In genomic region chr2:172256418-172256817, GRCm38 (mm10) we compare ENCODE assay signal across 11 mouse cellular contexts. TPM values are rescaled to one million over a fixed set of nuclear protein-coding genes. Genes with fewer than 3 reads are reported as not detected.
DNase-seq lines count a peak whose midpoint lies in the region; ATAC-seq lines count a peak whose summit lies in the region.
"Had no signal": no experiment of that assay in that cellular context is flagged by ENCODE, and none has a peak within 500 bp of the region (broad histone marks: within the 10 kb centered on the region; RNA-seq: fewer than 3 reads in every experiment).

No protein-coding gene starts in this region.

- H3K4me1 ChIP-seq in forebrain, embryonic 12.5 days = peaks cover 11% of the 10 kb centered on the region
- H3K4me1 ChIP-seq in forebrain, embryonic 10.5 days = peaks cover 5% of the 10 kb centered on the region
- H3K4me1 ChIP-seq in midbrain, embryonic 13.5 days (replicated peaks) = peaks cover 4% of the 10 kb centered on the region
- peaks cover 7% of the 10 kb centered on the region; the same call in 1 of the 2 replicates for H3K4me1 ChIP-seq in midbrain, embryonic 10.5 days
- H3K4me1 ChIP-seq in liver, embryonic 15.5 days (replicated peaks) = peaks cover 71% of the 10 kb centered on the region
- H3K4me1 ChIP-seq in kidney, embryonic 15.5 days = 0 out of 2 replicates have a peak, but pooled peaks cover 2% of the 10 kb centered on the region

- no peak for DNase-seq in forebrain, embryonic 10.5 days (ENCODE audit: extremely low spot score, low spot score)
- no peak for DNase-seq in midbrain, embryonic 10.5 days (ENCODE audit: low spot score)
- DNase-seq in adrenal gland, postnatal 10 days = peak; percentile 37
- DNase-seq in kidney, postnatal 25 days = no peak
- DNase-seq: heart, adult 2 months; lung, postnatal 14 days had no signal

- 0 out of 2 replicates have a peak, but pooled peaks cover 4% of the 10 kb centered on the region for H3K9me3 ChIP-seq in forebrain, embryonic 12.5 days
- no peaks in the 10 kb centered on the region for H3K9me3 ChIP-seq in forebrain, embryonic 10.5 days
- H3K9me3 ChIP-seq in midbrain, embryonic 13.5 days = no peaks in the 10 kb centered on the region; the same call in 1 of the 2 replicates
- no peaks in the 10 kb centered on the region for H3K9me3 ChIP-seq in midbrain, embryonic 10.5 days (replicated peaks)
- H3K9me3 ChIP-seq in liver, embryonic 15.5 days (replicated peaks) = no peaks in the 10 kb centered on the region
- no peaks in the 10 kb centered on the region for H3K9me3 ChIP-seq in kidney, embryonic 15.5 days (replicated peaks)

- no peak overlapping the region for H3K9ac ChIP-seq in forebrain, embryonic 12.5 days
- H3K9ac ChIP-seq in midbrain, embryonic 13.5 days (replicated peaks) = no peak overlapping the region
- H3K9ac ChIP-seq in liver, embryonic 15.5 days = peak overlapping the region; percentile 13; the same call in 1 of the 2 replicates
- no peak overlapping the region for H3K9ac ChIP-seq in kidney, embryonic 15.5 days

- H3K27ac ChIP-seq in forebrain, embryonic 12.5 days = 0 out of 2 replicates have a peak overlapping the region, but pooled peaks have one; percentile 31
- no peak overlapping the region for H3K27ac ChIP-seq in forebrain, embryonic 10.5 days
- no peak overlapping the region for H3K27ac ChIP-seq in midbrain, embryonic 13.5 days
- no peak overlapping the region for H3K27ac ChIP-seq in midbrain, embryonic 10.5 days (replicated peaks)
- H3K27ac ChIP-seq in liver, embryonic 15.5 days (replicated peaks) = peak overlapping the region; percentile 94
- no peak overlapping the region for H3K27ac ChIP-seq in kidney, embryonic 15.5 days
- H3K27ac ChIP-seq: heart, adult 2 months had no signal

- H3K4me3 ChIP-seq in forebrain, embryonic 12.5 days (replicated peaks) = no peak overlapping the region
- H3K4me3 ChIP-seq in forebrain, embryonic 10.5 days = no peak overlapping the region
- no peak overlapping the region for H3K4me3 ChIP-seq in midbrain, embryonic 13.5 days (replicated peaks)
- no peak overlapping the region for H3K4me3 ChIP-seq in midbrain, embryonic 10.5 days
- H3K4me3 ChIP-seq in liver, embryonic 15.5 days (replicated peaks) = 0 out of 2 replicates have a peak overlapping the region, but pooled peaks have one; percentile 6
- no peak overlapping the region for H3K4me3 ChIP-seq in kidney, embryonic 15.5 days (replicated peaks)
- H3K4me3 ChIP-seq: heart, adult 2 months had no signal

- WGBS in forebrain, embryonic 12.5 days = 72% methylated on average over 6 of the region's 6 CpGs
- 93% methylated on average over 6 of the region's 6 CpGs for WGBS in forebrain, embryonic 10.5 days
- 67% methylated on average over 6 of the region's 6 CpGs for WGBS in midbrain, embryonic 13.5 days
- 91% methylated on average over 6 of the region's 6 CpGs for WGBS in midbrain, embryonic 10.5 days
- WGBS in liver, embryonic 15.5 days (ENCODE audit: insufficient replicate concordance) = 82% methylated on average over 6 of the region's 6 CpGs
- 78% methylated on average over 6 of the region's 6 CpGs for WGBS in kidney, embryonic 15.5 days

- 0 out of 2 replicates have a peak, but pooled peaks cover 6% of the 10 kb centered on the region for H3K27me3 ChIP-seq in forebrain, embryonic 12.5 days
- H3K27me3 ChIP-seq in forebrain, embryonic 10.5 days (ENCODE audit: poor library complexity, severe bottlenecking) = no peaks in the 10 kb centered on the region
- no peaks in the 10 kb centered on the region for H3K27me3 ChIP-seq in midbrain, embryonic 13.5 days
- no peaks in the 10 kb centered on the region for H3K27me3 ChIP-seq in midbrain, embryonic 10.5 days (ENCODE audit: low read depth, poor library complexity, severe bottlenecking)
- peaks cover 18% of the 10 kb centered on the region for H3K27me3 ChIP-seq in liver, embryonic 15.5 days
- H3K27me3 ChIP-seq in kidney, embryonic 15.5 days = peaks cover 2% of the 10 kb centered on the region; the same call in 1 of the 2 replicates

- no peaks in the 10 kb centered on the region for H3K36me3 ChIP-seq in forebrain, embryonic 12.5 days (replicated peaks)
- H3K36me3 ChIP-seq in forebrain, embryonic 10.5 days (replicated peaks) = no peaks in the 10 kb centered on the region
- no peaks in the 10 kb centered on the region for H3K36me3 ChIP-seq in midbrain, embryonic 13.5 days
- H3K36me3 ChIP-seq in midbrain, embryonic 10.5 days = no peaks in the 10 kb centered on the region
- H3K36me3 ChIP-seq in liver, embryonic 15.5 days (replicated peaks) = no peaks in the 10 kb centered on the region
- H3K36me3 ChIP-seq in kidney, embryonic 15.5 days = no peaks in the 10 kb centered on the region

- peak; percentile 41; the same call in 1 of the 2 replicates for ATAC-seq in forebrain, embryonic 12.5 days (ENCODE audit: low FRiP score)
- ATAC-seq in midbrain, embryonic 13.5 days = peak; percentile 78
- no peak for ATAC-seq in liver, embryonic 15.5 days (ENCODE audit: insufficient read depth)
- no peak for ATAC-seq in kidney, embryonic 15.5 days (replicated peaks; ENCODE audit: low FRiP score)
- ATAC-seq: CD4-positive, CD25-positive, alpha-beta regulatory T cell, adult 4 months had no signal

- H3K4me2 ChIP-seq in forebrain, embryonic 12.5 days = no peak overlapping the region
- H3K4me2 ChIP-seq in midbrain, embryonic 13.5 days (replicated peaks) = no peak overlapping the region
- peak overlapping the region; percentile 41 for H3K4me2 ChIP-seq in liver, embryonic 15.5 days
- H3K4me2 ChIP-seq in kidney, embryonic 15.5 days = no peak overlapping the region

RNA-seq across cellular contexts. Expression of gene Mc3r, which starts 8.1 kb away (rescaled TPM):
- polyA plus RNA-seq in forebrain, embryonic 12.5 days (2016; fragmentation: Nextera tagmentation; extraction: Ambion mirVana) = 0.09 TPM in 1 of 2 replicates, not detected in the other
- 0.10 TPM in 1 of 2 replicates, not detected in the other for polyA plus RNA-seq in forebrain, embryonic 10.5 days (2016; fragmentation: Nextera tagmentation; extraction: Ambion mirVana)
- polyA plus RNA-seq in midbrain, embryonic 13.5 days (2015; fragmentation: Nextera tagmentation; extraction: Ambion mirVana) = 0.22 and 0.23 TPM in 2 replicates
- not detected in 2 replicates for polyA plus RNA-seq in midbrain, embryonic 10.5 days (2016; fragmentation: Nextera tagmentation; extraction: Ambion mirVana)
- total RNA-seq in adrenal gland, postnatal 10 days (2021) = not detected
- polyA plus RNA-seq in liver, embryonic 15.5 days (2015; fragmentation: Nextera tagmentation; extraction: Ambion mirVana) = 0.05 and 0.06 TPM in 2 replicates
- not detected in 2 replicates for polyA plus RNA-seq in kidney, embryonic 15.5 days (2015; fragmentation: Nextera tagmentation; extraction: Ambion mirVana)
- total RNA-seq: heart, adult 2 months had no signal
- polyA plus RNA-seq: CD4-positive, CD25-positive, alpha-beta regulatory T cell, adult 4 months; heart, adult 2 months had no signal

Comparison
In these comparisons a context has a peak if more than half of its experiments do, and no peak if none do; other contexts are left out.
1. H3K27ac ChIP-seq: peak in forebrain, embryonic 12.5 days (single experiment) and liver, embryonic 15.5 days (single experiment); none in forebrain, embryonic 10.5 days (single experiment), midbrain, embryonic 13.5 days (single experiment), midbrain, embryonic 10.5 days (single experiment) and kidney, embryonic 15.5 days (single experiment).
2. ATAC-seq: peak in forebrain, embryonic 12.5 days (single experiment) and midbrain, embryonic 13.5 days (single experiment); none in liver, embryonic 15.5 days (single experiment) and kidney, embryonic 15.5 days (single experiment).